Mouse (Mus musculus): ENCODE measurements around the gene Brms1. TPM values are rescaled to one million over a fixed set of nuclear protein-coding genes. Genes with fewer than 3 reads are reported as not detected.

Brms1 gene
- polyA plus RNA-seq, 1 experiment from 2014 or later = 36.7 TPM

- Histone ChIP-seq H3K9ac (peak overlapping the region; percentile 69), H3K9me3 (no peaks in the 10 kb centered on the region), H3K36me3 (no peaks in the 10 kb centered on the region), H3K4me1 (peaks cover 54% of the 10 kb centered on the region), H3K27me3 (no peaks in the 10 kb centered on the region; the same call in 1 of the 2 replicates), H3K4me2 (replicated peaks) (peak overlapping the region; percentile 97), H3K4me3 (peak overlapping the region; percentile 71), H3K27ac (peak overlapping the region; percentile 98)
- ATAC-seq (ENCODE audit: low FRiP score, low read depth) = no peak
- 3% methylated on average over 11 of the region's 11 CpGs for WGBS
Measured at GRCm38 (mm10) chr19:5071077-5071476, 29.9 kb downstream of the Brms1 start.

- H3K36me3 ChIP-seq = no peaks in the 10 kb centered on the region
- H3K4me1 ChIP-seq = peaks cover 50% of the 10 kb centered on the region
- under 1% methylated on average over 38 of the region's 40 CpGs for WGBS
- no peaks in the 10 kb centered on the region for H3K9me3 ChIP-seq
- H3K27ac ChIP-seq = peak overlapping the region; percentile 98
- H3K9ac ChIP-seq = peak overlapping the region; percentile 69
- H3K4me2 ChIP-seq (replicated peaks) = peak overlapping the region; percentile 97
- ATAC-seq (ENCODE audit: low FRiP score, low read depth) = peak; percentile 85
- no peaks in the 10 kb centered on the region; the same call in 1 of the 2 replicates for H3K27me3 ChIP-seq
- peak overlapping the region; percentile 71 for H3K4me3 ChIP-seq
Measured at GRCm38 (mm10) chr19:5071545-5072369, 30.6 kb downstream of the Brms1 start.

- 2% methylated on average over 20 of the region's 20 CpGs for WGBS
- H3K9ac ChIP-seq = peak overlapping the region; percentile 69
Measured at GRCm38 (mm10) chr19:5072389-5073019, 31.4 kb downstream of the Brms1 start.

GRCm38 (mm10) chr19:5073028-5073427, 31.9 kb downstream of the Brms1 start:
- Histone ChIP-seq H3K4me2 (replicated peaks) (peak overlapping the region; percentile 97), H3K27me3 (no peaks in the 10 kb centered on the region; the same call in 1 of the 2 replicates), H3K4me3 (peak overlapping the region; percentile 71), H3K36me3 (no peaks in the 10 kb centered on the region), H3K9me3 (no peaks in the 10 kb centered on the region), H3K27ac (peak overlapping the region; percentile 98), H3K4me1 (peaks cover 41% of the 10 kb centered on the region), H3K9ac (peak overlapping the region; percentile 69; the same call in 1 of the 2 replicates)
- under 1% methylated on average over 15 of the region's 15 CpGs for WGBS
- peak; percentile 30; the same call in 1 of the 2 replicates for ATAC-seq (ENCODE audit: low FRiP score, low read depth)

More at GRCm38 (mm10) chr19:5072389-5073019, 31.4 kb downstream of the Brms1 start:
- Histone ChIP-seq H3K27me3 (no peaks in the 10 kb centered on the region; the same call in 1 of the 2 replicates), H3K4me3 (peak overlapping the region; percentile 71), H3K4me2 (replicated peaks) (peak overlapping the region; percentile 97), H3K27ac (peak overlapping the region; percentile 98), H3K9me3 (no peaks in the 10 kb centered on the region), H3K36me3 (no peaks in the 10 kb centered on the region), H3K4me1 (peaks cover 42% of the 10 kb centered on the region)
- peak; percentile 29; the same call in 1 of the 2 replicates for ATAC-seq (ENCODE audit: low FRiP score, low read depth)

GRCm38 (mm10) chr19:5073518-5073917, 32.4 kb downstream of the Brms1 start:
- H3K4me2 ChIP-seq (replicated peaks) = peak overlapping the region; percentile 21; the same call in 1 of the 2 replicates
- ATAC-seq (ENCODE audit: low FRiP score, low read depth) = no peak
- no peak overlapping the region for H3K4me3 ChIP-seq

GRCm38 (mm10) chr19:5079279-5079678, 38.1 kb downstream of the Brms1 start:
- H3K27me3 ChIP-seq = peaks cover 54% of the 10 kb centered on the region
- H3K4me3 ChIP-seq = no peak overlapping the region
- H3K4me2 ChIP-seq (replicated peaks) = no peak overlapping the region
- no peak overlapping the region for H3K9ac ChIP-seq
- no peaks in the 10 kb centered on the region for H3K36me3 ChIP-seq
- H3K4me1 ChIP-seq = no peaks in the 10 kb centered on the region
- ATAC-seq (ENCODE audit: low FRiP score, low read depth) = no peak
- 97% methylated on average over 1 of the region's 1 CpGs for WGBS
- H3K27ac ChIP-seq = no peak overlapping the region
- H3K9me3 ChIP-seq = no peaks in the 10 kb centered on the region

More at GRCm38 (mm10) chr19:5073518-5073917, 32.4 kb downstream of the Brms1 start:
- no peak overlapping the region for H3K9ac ChIP-seq
- 40% methylated on average over 5 of the region's 5 CpGs for WGBS
- no peaks in the 10 kb centered on the region for H3K9me3 ChIP-seq
- H3K27me3 ChIP-seq = peaks cover 3% of the 10 kb centered on the region; the same call in 1 of the 2 replicates
- H3K4me1 ChIP-seq = peaks cover 37% of the 10 kb centered on the region
- H3K27ac ChIP-seq = no peak overlapping the region
- H3K36me3 ChIP-seq = no peaks in the 10 kb centered on the region

GRCm38 (mm10) chr19:5082005-5082404, 40.9 kb downstream of the Brms1 start:
- Histone ChIP-seq H3K27ac (no peak overlapping the region), H3K4me1 (peaks cover 13% of the 10 kb centered on the region), H3K36me3 (no peaks in the 10 kb centered on the region), H3K27me3 (peaks cover 77% of the 10 kb centered on the region), H3K4me2 (replicated peaks) (no peak overlapping the region), H3K4me3 (no peak overlapping the region), H3K9me3 (no peaks in the 10 kb centered on the region), H3K9ac (no peak overlapping the region)
- WGBS = 56% methylated on average over 18 of the region's 18 CpGs
- no peak for ATAC-seq (ENCODE audit: low FRiP score, low read depth)

- Histone ChIP-seq H3K4me2 (replicated peaks) (no peak overlapping the region), H3K4me1 (peaks cover 18% of the 10 kb centered on the region), H3K9ac (no peak overlapping the region), H3K36me3 (no peaks in the 10 kb centered on the region), H3K27ac (no peak overlapping the region), H3K4me3 (no peak overlapping the region), H3K27me3 (peaks cover 77% of the 10 kb centered on the region), H3K9me3 (no peaks in the 10 kb centered on the region)
- WGBS = 60% methylated on average over 24 of the region's 24 CpGs
- no peak for ATAC-seq (ENCODE audit: low FRiP score, low read depth)
Measured at GRCm38 (mm10) chr19:5082596-5082995, 41.4 kb downstream of the Brms1 start.

- H3K9ac ChIP-seq = no peak overlapping the region
- no peak overlapping the region for H3K27ac ChIP-seq
- peak overlapping the region; percentile 50; the same call in 1 of the 2 replicates for H3K4me3 ChIP-seq
- H3K9me3 ChIP-seq = no peaks in the 10 kb centered on the region
- 61% methylated on average over 3 of the region's 3 CpGs for WGBS
- H3K36me3 ChIP-seq = no peaks in the 10 kb centered on the region
- peaks cover 24% of the 10 kb centered on the region for H3K4me1 ChIP-seq
- no peak overlapping the region for H3K4me2 ChIP-seq (replicated peaks)
- peaks cover 74% of the 10 kb centered on the region for H3K27me3 ChIP-seq
- ATAC-seq (ENCODE audit: low FRiP score, low read depth) = no peak
Measured at GRCm38 (mm10) chr19:5083961-5084833, 43.0 kb downstream of the Brms1 start.

GRCm38 (mm10) chr19:5084834-5085144, 43.6 kb downstream of the Brms1 start:
- no peaks in the 10 kb centered on the region for H3K9me3 ChIP-seq
- H3K4me1 ChIP-seq = peaks cover 29% of the 10 kb centered on the region
- ATAC-seq (ENCODE audit: low FRiP score, low read depth) = no peak
- H3K4me2 ChIP-seq (replicated peaks) = peak overlapping the region; percentile 85
- no peak overlapping the region for H3K9ac ChIP-seq
- H3K27ac ChIP-seq = no peak overlapping the region
- peaks cover 4% of the 10 kb centered on the region; the same call in 1 of the 2 replicates for H3K36me3 ChIP-seq
- H3K4me3 ChIP-seq = peak overlapping the region; percentile 50
- WGBS = 2% methylated on average over 15 of the region's 15 CpGs
- peaks cover 68% of the 10 kb centered on the region for H3K27me3 ChIP-seq

- peaks cover 8% of the 10 kb centered on the region for H3K36me3 ChIP-seq
- H3K4me3 ChIP-seq = peak within 1 kb of the TSS; percentile 50
- no peak within 1 kb of the TSS for H3K27ac ChIP-seq
- H3K4me1 ChIP-seq = peaks cover 29% of the 10 kb centered on the region
- peak within 1 kb of the TSS; percentile 59 for H3K9ac ChIP-seq
- peak within 1 kb of the TSS; percentile 85 for H3K4me2 ChIP-seq (replicated peaks)
- no peaks in the 10 kb centered on the region for H3K9me3 ChIP-seq
- ATAC-seq (ENCODE audit: low FRiP score, low read depth) = no peak
- peaks cover 63% of the 10 kb centered on the region for H3K27me3 ChIP-seq
- under 1% methylated on average over 48 of the region's 69 CpGs for WGBS
Measured at GRCm38 (mm10) chr19:5085145-5085863, 44.1 kb downstream of the Brms1 start, which contains the start of gene Tmem151a. Tmem151a (minus strand) TSS chr19:5085531.
